Mouse (Mus musculus) stomach, embryonic 15.5 days (tissue): Measurements from ENCODE around the gene Mcm7. TPM values are rescaled to one million over a fixed set of nuclear protein-coding genes. Genes with fewer than 3 reads are reported as not detected.

ENCODE experiments used
- ATAC-seq: fragments of 200-750 bp; cut with Nextera tagmentation; 2 replicates; pipeline ENCODE4 v1.8.0; 2017; ENCODE audit warnings: low read depth, moderate number of reproducible peaks, moderate TSS enrichment; ENCODE audit not compliant: insufficient read depth, low FRiP score
- H3K27ac ChIP-seq: fragments of 300-500 bp; sonication (generic); 2 replicates; pipeline ENCODE4 v1.5.1; 2015; ENCODE audit warnings: mild to moderate bottlenecking, inconsistent platforms
- H3K27me3 ChIP-seq: fragments of 300-500 bp; sonication (generic); replicated peaks from 2 replicates; pipeline ENCODE4 v1.6.1; 2015; ENCODE audit warnings: inconsistent platforms
- H3K36me3 ChIP-seq: fragments of 300-500 bp; sonication (generic); 2 replicates; pipeline ENCODE4 v1.6.1; 2015; ENCODE audit warnings: inconsistent platforms
- H3K4me1 ChIP-seq: fragments of 300-500 bp; sonication (generic); 2 replicates; pipeline ENCODE4 v1.6.1; 2015; ENCODE audit warnings: inconsistent platforms
- H3K4me2 ChIP-seq: fragments of 300-500 bp; sonication (generic); 2 replicates; pipeline ENCODE4 v1.6.1; 2015; ENCODE audit warnings: mild to moderate bottlenecking, inconsistent platforms
- H3K4me3 ChIP-seq: fragments of 300-500 bp; sonication (generic); replicated peaks from 2 replicates; pipeline ENCODE4 v1.5.1; 2015; ENCODE audit warnings: inconsistent platforms
- H3K9ac ChIP-seq: fragments of 300-500 bp; sonication (generic); 2 replicates; pipeline ENCODE4 v1.6.1; 2015; ENCODE audit warnings: inconsistent platforms
- H3K9me3 ChIP-seq: fragments of 300-500 bp; sonication (generic); 2 replicates; pipeline ENCODE4 v1.6.1; 2016; ENCODE audit warnings: inconsistent platforms
- WGBS: fragments of 180-500 bp; shearing (Covaris S2); methylation state at CpG from one replicate; pipeline ENCODE4 v1.1.7; 2015; 5-methylcytosine and 5-hydroxymethylcytosine counted together
- microRNA counts: library from miRNA; unstranded; fragments of <30 nt; microRNA quantifications from one replicate; lab custom pipeline; 2016
- microRNA-seq: library from miRNA; unstranded; fragments of <30 nt; microRNA quantifications from one replicate; pipeline ENCODE4, GENCODE M21; 2016
- polyA plus RNA-seq: library from polyadenylated mRNA; unstranded; fragments of >200 nt; fragmentation: Nextera tagmentation; extraction: Ambion mirVana; gene quantifications from 2 replicates; pipeline ENCODE4 v1.2.1, GENCODE M21; 2015

Mcm7 gene
- polyA plus RNA-seq, 1 experiment from 2014 or later, result 150 TPM

DNA sequence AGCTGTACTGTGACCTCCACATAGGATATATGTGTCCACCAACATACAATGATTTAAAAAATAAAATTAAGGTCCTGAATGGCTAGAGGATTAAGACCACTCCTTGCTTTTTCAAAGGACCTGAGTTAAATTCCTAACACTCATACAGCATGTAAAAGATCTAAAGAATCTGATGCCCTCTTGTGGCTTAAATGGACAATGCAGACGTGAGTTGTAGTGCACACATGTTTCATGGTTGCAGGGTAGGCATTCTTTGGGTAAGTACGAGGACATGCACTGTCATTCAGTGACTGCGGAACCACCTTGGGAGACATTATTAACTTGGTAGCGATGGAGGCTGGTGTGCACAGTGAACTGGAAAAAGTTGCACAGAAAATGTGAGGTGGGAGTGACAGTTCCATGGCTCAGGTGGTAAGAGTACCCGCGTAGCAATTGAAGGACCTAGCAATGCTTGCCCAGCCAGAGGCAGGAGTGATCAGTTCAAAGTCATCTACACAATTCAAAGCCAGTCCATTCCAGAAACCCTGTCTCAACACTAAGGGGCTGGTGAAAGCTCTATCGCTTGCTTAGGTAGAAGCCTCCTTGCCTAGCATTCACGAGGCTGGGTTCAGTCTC lies 34.2 kb downstream of the Mcm7 start:
- no peak overlapping the region for H3K4me2 ChIP-seq
- 58% methylated on average over 8 of the region's 8 CpGs for WGBS
- no peak for ATAC-seq
- no peaks in the 10 kb centered on the region for H3K4me1 ChIP-seq
- no peak overlapping the region for H3K4me3 ChIP-seq
- H3K9me3 ChIP-seq, result no peaks in the 10 kb centered on the region
- H3K36me3 ChIP-seq, result peaks cover 19% of the 10 kb centered on the region
- H3K27ac ChIP-seq, result no peak overlapping the region
- no peaks in the 10 kb centered on the region for H3K27me3 ChIP-seq
- H3K9ac ChIP-seq, result no peak overlapping the region

DNA sequence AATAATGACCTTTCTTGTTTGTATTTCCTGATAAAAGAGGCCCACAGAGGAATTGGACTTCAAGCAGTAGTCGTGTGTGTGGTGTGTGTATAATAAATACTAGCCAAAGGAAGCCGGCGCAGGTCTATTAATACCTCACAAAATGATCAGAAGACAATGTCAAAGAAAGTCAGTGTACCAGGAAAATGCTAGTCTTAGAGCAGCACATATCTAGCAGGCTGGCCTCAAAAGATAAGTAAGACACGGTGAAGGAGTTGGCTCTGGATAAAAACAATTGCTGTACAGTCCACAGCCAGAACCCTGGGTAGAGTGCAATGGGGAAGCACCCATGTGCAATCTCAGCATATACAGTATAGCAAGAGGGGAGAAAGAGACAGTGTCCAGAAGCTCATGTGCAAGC lies 35.0 kb downstream of the Mcm7 start:
- WGBS, result 38% methylated on average over 4 of the region's 4 CpGs
- no peak overlapping the region for H3K27ac ChIP-seq

DNA sequence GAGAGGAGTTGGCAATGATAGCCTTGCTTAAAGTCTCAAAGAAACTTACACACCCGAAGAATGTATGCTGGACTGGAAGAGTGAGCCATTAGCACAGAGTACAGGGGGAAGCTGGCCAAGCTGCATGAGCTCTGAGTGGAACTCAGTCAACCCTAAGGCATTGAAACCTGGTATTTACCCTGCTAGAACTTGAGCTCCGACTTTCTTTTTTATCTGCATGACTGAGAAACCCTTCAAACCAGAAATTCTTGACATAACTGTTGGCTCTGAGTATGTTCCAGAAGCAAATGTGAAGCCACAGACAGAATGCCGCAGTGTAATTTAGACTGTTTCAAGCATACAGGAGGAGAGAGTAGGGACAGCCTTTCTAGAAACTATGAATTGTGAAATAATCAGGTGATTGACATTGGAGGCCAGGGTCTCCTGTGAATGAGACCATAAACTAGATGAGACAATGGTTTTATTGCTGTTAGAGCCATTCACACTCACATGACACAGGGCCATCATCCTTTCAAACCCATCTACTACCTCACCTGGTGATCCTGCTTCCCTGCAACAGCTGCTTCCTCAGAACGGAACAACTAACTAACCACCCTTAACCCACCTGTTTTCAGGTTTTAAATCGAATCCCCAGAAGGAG lies 39.7 kb downstream of the Mcm7 start:
- ATAC-seq, result no peak
- WGBS, result 87% methylated on average over 5 of the region's 5 CpGs
- Histone ChIP-seq H3K4me2 (no peak overlapping the region), H3K27ac (no peak overlapping the region), H3K9me3 (no peaks in the 10 kb centered on the region), H3K9ac (no peak overlapping the region), H3K4me3 (no peak overlapping the region), H3K36me3 (peaks cover 53% of the 10 kb centered on the region), H3K27me3 (no peaks in the 10 kb centered on the region), H3K4me1 (no peaks in the 10 kb centered on the region)

More for the DNA sequence above, 35.0 kb downstream of the Mcm7 start:
- no peak overlapping the region for H3K4me2 ChIP-seq
- H3K9ac ChIP-seq, result no peak overlapping the region
- no peaks in the 10 kb centered on the region for H3K9me3 ChIP-seq
- peaks cover 27% of the 10 kb centered on the region for H3K36me3 ChIP-seq
- peak; percentile 56; the same call in 1 of the 2 replicates for ATAC-seq
- no peaks in the 10 kb centered on the region for H3K27me3 ChIP-seq
- H3K4me1 ChIP-seq, result no peaks in the 10 kb centered on the region
- no peak overlapping the region for H3K4me3 ChIP-seq

DNA sequence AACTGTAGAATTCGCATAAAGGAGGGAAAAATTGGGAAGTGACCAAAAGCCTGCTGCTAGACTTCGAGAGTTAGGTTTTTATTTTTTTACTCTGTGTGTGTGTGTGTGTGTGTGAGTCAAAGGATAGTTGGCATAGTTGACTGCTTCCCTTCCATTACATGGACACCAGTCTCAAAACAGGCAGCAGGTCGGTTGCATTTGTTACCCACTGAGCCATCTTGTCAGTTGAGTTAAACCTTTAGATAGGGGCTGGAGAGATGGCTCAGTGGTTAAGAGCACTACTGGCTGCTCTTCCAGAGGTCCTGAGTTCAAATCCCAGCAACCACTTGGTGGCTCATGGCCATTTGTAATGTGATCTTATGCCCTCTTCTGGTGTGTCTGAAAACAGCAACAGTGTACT lies 54.2 kb downstream of the Mcm7 start:
- H3K4me3 ChIP-seq, result peak overlapping the region; percentile 69
- no peaks in the 10 kb centered on the region for H3K27me3 ChIP-seq
- H3K36me3 ChIP-seq, result peaks cover 5% of the 10 kb centered on the region; the same call in 1 of the 2 replicates
- ATAC-seq, result no peak
- H3K9me3 ChIP-seq, result no peaks in the 10 kb centered on the region
- no peak overlapping the region for H3K27ac ChIP-seq
- peaks cover 9% of the 10 kb centered on the region; the same call in 1 of the 2 replicates for H3K4me1 ChIP-seq
- H3K4me2 ChIP-seq, result peak overlapping the region; percentile 66
- no peak overlapping the region for H3K9ac ChIP-seq
- WGBS, result 66% methylated on average over 3 of the region's 3 CpGs

DNA sequence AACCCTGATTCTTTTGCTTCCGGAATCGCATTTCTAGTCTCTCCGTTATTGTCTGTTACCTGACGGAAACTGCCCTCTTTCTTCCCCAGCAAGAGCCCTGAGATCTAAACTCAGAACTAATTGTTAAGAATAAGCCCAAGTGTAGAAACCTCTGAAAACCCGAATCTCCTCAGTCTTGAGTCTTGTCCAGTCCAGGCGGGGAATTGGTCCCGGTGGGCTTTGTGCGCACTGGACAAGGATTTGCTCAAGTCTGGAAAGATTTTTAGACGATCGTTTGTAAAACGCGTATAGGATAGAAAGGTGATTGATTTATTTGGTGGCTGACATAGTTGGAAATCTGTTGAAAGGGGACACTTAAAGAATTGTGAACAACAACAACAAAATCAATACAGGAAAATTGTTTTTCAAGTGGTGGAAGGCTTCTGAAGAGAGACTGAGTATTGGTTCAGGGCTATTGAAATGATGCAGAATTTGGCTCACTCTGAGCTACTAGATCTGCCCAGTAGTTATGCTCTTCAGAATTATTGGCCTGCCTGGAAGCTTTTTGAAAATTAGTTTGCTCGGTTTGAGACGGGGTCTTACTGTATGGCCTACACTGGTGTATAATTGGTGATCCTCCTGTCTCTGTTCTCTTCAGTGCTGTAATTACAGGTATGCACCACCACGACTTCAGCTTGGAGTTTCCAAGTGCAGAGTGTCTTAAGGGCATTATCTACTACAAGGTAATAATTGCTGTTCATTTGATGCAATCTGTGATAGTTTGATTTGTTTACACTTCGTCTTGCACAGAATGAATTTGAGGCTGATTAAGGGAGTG lies 54.8 kb downstream of the Mcm7 start:
- no peak for ATAC-seq

DNA sequence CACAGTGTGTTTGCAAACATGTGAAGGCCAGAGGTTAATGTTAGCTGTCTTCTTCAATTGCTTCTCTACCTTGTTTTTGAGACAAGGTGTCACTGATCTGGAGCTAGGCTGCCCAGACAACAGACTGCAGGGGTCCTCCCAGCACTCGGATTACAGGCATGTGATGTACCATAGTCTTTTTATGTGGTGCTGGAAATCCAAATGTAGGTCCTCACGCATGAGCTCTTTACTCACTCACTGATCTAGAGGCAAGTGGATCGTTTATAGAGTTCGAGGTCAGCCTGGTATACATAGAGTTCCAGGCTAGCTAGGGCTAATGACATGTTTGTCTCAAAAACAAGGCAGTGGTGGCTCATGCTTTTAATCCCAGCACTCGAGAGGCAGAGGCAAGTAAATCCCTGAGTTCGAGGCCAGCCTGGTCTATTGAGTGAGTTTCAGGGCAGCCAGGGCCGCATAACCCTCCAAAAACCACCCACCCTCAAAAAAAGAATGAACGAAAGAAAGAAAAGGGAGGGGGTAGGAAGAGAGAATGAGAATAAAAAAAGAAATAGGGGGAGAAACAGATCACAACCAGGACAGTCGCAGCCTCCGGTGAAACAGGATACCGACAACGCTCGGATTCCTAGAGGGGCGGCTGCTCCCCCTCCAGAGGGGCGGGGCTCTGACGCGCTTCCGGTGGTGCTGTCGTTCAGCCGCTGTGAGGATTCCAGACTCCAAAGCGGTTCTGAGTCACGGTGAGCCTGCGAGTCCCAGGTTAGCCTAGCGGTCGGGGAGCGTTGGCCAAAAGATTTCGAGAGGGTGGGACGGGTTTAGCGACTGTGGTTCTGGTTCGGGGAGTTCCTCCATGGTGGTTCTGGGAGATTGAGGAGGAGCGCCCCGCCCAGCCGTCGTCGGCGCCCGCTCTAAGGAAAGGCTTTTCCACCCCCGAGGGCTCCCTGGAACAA lies 55.7 kb downstream of the Mcm7 start, which contains the start of gene Zscan21:
Gene Zscan21, plus strand, starts transcription at position 649 of the 944 bp plus-strand sequence.
- peaks cover 9% of the 10 kb centered on the region; the same call in 1 of the 2 replicates for H3K4me1 ChIP-seq
- no peaks in the 10 kb centered on the region for H3K27me3 ChIP-seq
- H3K9ac ChIP-seq, result peak within 1 kb of the TSS; percentile 54
- H3K9me3 ChIP-seq, result no peaks in the 10 kb centered on the region
- WGBS, result 6% methylated on average over 38 of the region's 38 CpGs
- H3K4me2 ChIP-seq, result peak within 1 kb of the TSS; percentile 66
- peak; percentile 98 for ATAC-seq
- peaks cover 3% of the 10 kb centered on the region; the same call in 1 of the 2 replicates for H3K36me3 ChIP-seq
- H3K27ac ChIP-seq, result peak within 1 kb of the TSS; percentile 96
- H3K4me3 ChIP-seq, result peak within 1 kb of the TSS; percentile 69

More for the DNA sequence above, 54.8 kb downstream of the Mcm7 start:
- H3K4me1 ChIP-seq, result peaks cover 9% of the 10 kb centered on the region; the same call in 1 of the 2 replicates
- peak overlapping the region; percentile 66 for H3K4me2 ChIP-seq
- WGBS, result 3% methylated on average over 16 of the region's 16 CpGs
- H3K4me3 ChIP-seq, result peak overlapping the region; percentile 69
- peak overlapping the region; percentile 96 for H3K27ac ChIP-seq
- H3K9ac ChIP-seq, result peak overlapping the region; percentile 54
- no peaks in the 10 kb centered on the region for H3K27me3 ChIP-seq
- no peaks in the 10 kb centered on the region for H3K9me3 ChIP-seq
- peaks cover 3% of the 10 kb centered on the region; the same call in 1 of the 2 replicates for H3K36me3 ChIP-seq

MicroRNAs within 50 kb of the gene (microRNA counts, 519-probe panel; counts per million panel counts)
- microRNA mmu-miR-106b (lab: Ali Mortazavi, UCI) (3,399 counts per million, percentile 86 among the panel's probes with 10 or more counts), microRNA mmu-miR-25 (lab: Ali Mortazavi, UCI) (4,110 counts per million, percentile 96 among the panel's probes with 10 or more counts), microRNA mmu-miR-93 (lab: Ali Mortazavi, UCI) (3,346 counts per million, percentile 85 among the panel's probes with 10 or more counts)

Small RNA genes within 50 kb of the gene (microRNA-seq; reads per million reads assigned to microRNA genes)
- gene Mir106b (5,824 reads per million, percentile 91 among the genes with 10 or more reads in this experiment), gene Mir25 (556 reads per million, percentile 69 among the genes with 10 or more reads in this experiment), gene Mir93 (10,271 reads per million, percentile 95 among the genes with 10 or more reads in this experiment)

Other genes with a start within 250 kb of the Mcm7 start
- 0.62 and 0.94 TPM in 2 replicates for gene Gjc3, start 209.3 kb downstream of the Mcm7 start, polyA plus RNA-seq
- 0.43 and 0.46 TPM in 2 replicates for gene Azgp1, start 190.9 kb downstream of the Mcm7 start, polyA plus RNA-seq
- not detected in 2 replicates for gene Smok3a, start 151.2 kb downstream of the Mcm7 start, polyA plus RNA-seq
- gene Smok3b, start 151.0 kb downstream of the Mcm7 start, polyA plus RNA-seq, result not detected in 2 replicates
- not detected in 2 replicates for gene Smok3c, start 119.2 kb downstream of the Mcm7 start, polyA plus RNA-seq
- gene Zkscan1, start 87.3 kb downstream of the Mcm7 start, polyA plus RNA-seq, result 13.6 and 14.8 TPM in 2 replicates
- 46.2 and 48.7 TPM in 2 replicates for gene Zscan21, start 55.5 kb downstream of the Mcm7 start, polyA plus RNA-seq
- 17.5 and 18.1 TPM in 2 replicates for gene Zfp113, start 16.7 kb downstream of the Mcm7 start, polyA plus RNA-seq
- gene Cops6, start 11.4 kb downstream of the Mcm7 start, polyA plus RNA-seq, result 270 and 287 TPM in 2 replicates
- 23.4 and 23.9 TPM in 2 replicates for gene Ap4m1, start 420 bp downstream of the Mcm7 start, polyA plus RNA-seq
- gene Taf6, start 15.0 kb upstream of the Mcm7 start, polyA plus RNA-seq, result 71.3 and 73.7 TPM in 2 replicates
- 44.4 and 48.0 TPM in 2 replicates for gene Cnpy4, start 15.1 kb upstream of the Mcm7 start, polyA plus RNA-seq
- 8.1 and 9.4 TPM in 2 replicates for gene Mblac1, start 21.9 kb upstream of the Mcm7 start, polyA plus RNA-seq
- not detected in 2 replicates for gene Nxpe5, start 53.5 kb upstream of the Mcm7 start, polyA plus RNA-seq
- gene Lamtor4, start 83.1 kb upstream of the Mcm7 start, polyA plus RNA-seq, result 71.9 and 74.1 TPM in 2 replicates
- gene BC037034, start 91.6 kb upstream of the Mcm7 start, polyA plus RNA-seq, result 5.5 and 6.1 TPM in 2 replicates
- 1.9 and 2.0 TPM in 2 replicates for gene Gal3st4, start 100.4 kb upstream of the Mcm7 start, polyA plus RNA-seq
- 0.13 and 0.17 TPM in 2 replicates for gene Gm43720, start 107.5 kb upstream of the Mcm7 start, polyA plus RNA-seq
- 14.3 and 19.8 TPM in 2 replicates for gene Gpc2, start 107.6 kb upstream of the Mcm7 start, polyA plus RNA-seq
- 3.2 and 3.7 TPM in 2 replicates for gene Stag3, start 107.8 kb upstream of the Mcm7 start, polyA plus RNA-seq
- 0.36 and 0.44 TPM in 2 replicates for gene Pvrig, start 169.5 kb upstream of the Mcm7 start, polyA plus RNA-seq